Mouse (Mus musculus) kidney, embryonic 14.5 days (tissue): Measurements from ENCODE around the gene Tomm6. TPM values are rescaled to one million over a fixed set of nuclear protein-coding genes. Genes with fewer than 3 reads are reported as not detected.
A peak's percentile ranks its signal among the peaks of the same experiment; 100 is the strongest.

ENCODE experiments used
- ATAC-seq: fragments of 200-750 bp; cut with Nextera tagmentation; 2 replicates; pipeline ENCODE4 v1.8.0; 2017; ENCODE audit warnings: moderate number of reproducible peaks, mild to moderate bottlenecking, moderate TSS enrichment, moderate library complexity; ENCODE audit not compliant: low FRiP score, low TSS enrichment
- H3K27ac ChIP-seq: fragments of 300-500 bp; sonication (generic); 2 replicates; pipeline ENCODE4 v1.5.1; 2014; ENCODE audit warnings: low read depth, mild to moderate bottlenecking, low read length, moderate library complexity, mixed read lengths
- H3K27me3 ChIP-seq: fragments of 300-500 bp; sonication (generic); 2 replicates; pipeline ENCODE4 v1.6.1; 2014; ENCODE audit warnings: mild to moderate bottlenecking, low read length; ENCODE audit not compliant: control insufficient read depth, insufficient read depth
- H3K36me3 ChIP-seq: fragments of 300-500 bp; sonication (generic); 2 replicates; pipeline ENCODE4 v1.6.1; 2014; ENCODE audit warnings: low read length, mixed read lengths; ENCODE audit not compliant: control insufficient read depth, insufficient read depth
- H3K4me1 ChIP-seq: fragments of 300-500 bp; sonication (generic); 2 replicates; pipeline ENCODE4 v1.6.1; 2014; ENCODE audit warnings: low read length, mixed read lengths; ENCODE audit not compliant: control insufficient read depth, insufficient read depth
- H3K4me2 ChIP-seq: fragments of 300-500 bp; sonication (generic); replicated peaks from 2 replicates; pipeline ENCODE4 v1.6.1; 2014; ENCODE audit warnings: low read depth, mild to moderate bottlenecking, low read length
- H3K4me3 ChIP-seq: fragments of 300-500 bp; sonication (generic); 2 replicates; pipeline ENCODE4 v1.5.1; 2014; ENCODE audit warnings: mild to moderate bottlenecking, low read length
- H3K9ac ChIP-seq: fragments of 300-500 bp; sonication (generic); 2 replicates; pipeline ENCODE4 v1.6.1; 2014; ENCODE audit warnings: low read depth, mild to moderate bottlenecking, low read length, moderate library complexity
- H3K9me3 ChIP-seq: fragments of 300-500 bp; sonication (generic); 2 replicates; pipeline ENCODE4 v1.6.1; 2016; ENCODE audit warnings: low read length; ENCODE audit not compliant: control insufficient read depth
- WGBS: fragments of 180-500 bp; shearing (Covaris S2); extraction: QIAGEN DNeasy Blood & Tissue Kit; methylation state at CpG from one replicate; pipeline ENCODE4 v1.1.7; 2014; 5-methylcytosine and 5-hydroxymethylcytosine counted together
- polyA plus RNA-seq: library from polyadenylated mRNA; unstranded; fragments of >200 nt; fragmentation: Nextera tagmentation; extraction: Ambion mirVana; gene quantifications from 2 replicates; pipeline ENCODE4 v1.2.1, GENCODE M21; 2014

The Tomm6 gene
- polyA plus RNA-seq, 1 experiment from 2014 or later, result 415 TPM

- Histone ChIP-seq H3K4me1 (no peaks in the 10 kb centered on the region), H3K9me3 (no peaks in the 10 kb centered on the region), H3K27me3 (no peaks in the 10 kb centered on the region), H3K9ac (no peak overlapping the region), H3K4me2 (no peak overlapping the region), H3K27ac (no peak overlapping the region), H3K4me3 (no peak overlapping the region), H3K36me3 (no peaks in the 10 kb centered on the region)
- ATAC-seq, result no peak
- WGBS, result 68% methylated on average over 22 of the region's 22 CpGs
These were observed 24.8 kb upstream of the Tomm6 start for GRCm38 (mm10) chr17:47712889-47713571.

GRCm38 (mm10) chr17:47711883-47712282 is 23.7 kb upstream of the Tomm6 start:
- Histone ChIP-seq H3K4me2 (no peak overlapping the region), H3K9me3 (no peaks in the 10 kb centered on the region), H3K27ac (no peak overlapping the region), H3K27me3 (no peaks in the 10 kb centered on the region), H3K4me1 (no peaks in the 10 kb centered on the region), H3K9ac (no peak overlapping the region), H3K4me3 (no peak overlapping the region), H3K36me3 (no peaks in the 10 kb centered on the region)
- 74% methylated on average over 6 of the region's 6 CpGs for WGBS
- ATAC-seq, result no peak

- WGBS, result 74% methylated on average over 3 of the region's 3 CpGs
- no peaks in the 10 kb centered on the region for H3K9me3 ChIP-seq
- H3K4me1 ChIP-seq, result no peaks in the 10 kb centered on the region
- no peak overlapping the region for H3K4me2 ChIP-seq
- H3K36me3 ChIP-seq, result no peaks in the 10 kb centered on the region
- H3K9ac ChIP-seq, result no peak overlapping the region
- no peak overlapping the region for H3K27ac ChIP-seq
- no peaks in the 10 kb centered on the region for H3K27me3 ChIP-seq
- H3K4me3 ChIP-seq, result no peak overlapping the region
- ATAC-seq, result no peak
These were observed 21.9 kb upstream of the Tomm6 start for GRCm38 (mm10) chr17:47710036-47710435.

- no peaks in the 10 kb centered on the region for H3K36me3 ChIP-seq
- no peak overlapping the region for H3K4me3 ChIP-seq
- no peaks in the 10 kb centered on the region for H3K9me3 ChIP-seq
- H3K27ac ChIP-seq, result no peak overlapping the region
- H3K27me3 ChIP-seq, result no peaks in the 10 kb centered on the region
- no peaks in the 10 kb centered on the region for H3K4me1 ChIP-seq
- H3K9ac ChIP-seq, result no peak overlapping the region
- 60% methylated on average over 4 of the region's 4 CpGs for WGBS
- no peak overlapping the region for H3K4me2 ChIP-seq
- no peak for ATAC-seq
These were observed 20.8 kb upstream of the Tomm6 start for GRCm38 (mm10) chr17:47708972-47709371.

- H3K4me2 ChIP-seq, result no peak overlapping the region
- no peak overlapping the region for H3K9ac ChIP-seq
- peaks cover 3% of the 10 kb centered on the region; the same call in 1 of the 2 replicates for H3K27me3 ChIP-seq
- H3K36me3 ChIP-seq, result peaks cover 8% of the 10 kb centered on the region; the same call in 1 of the 2 replicates
- peaks cover 3% of the 10 kb centered on the region; the same call in 1 of the 2 replicates for H3K4me1 ChIP-seq
- no peak overlapping the region for H3K4me3 ChIP-seq
- no peaks in the 10 kb centered on the region for H3K9me3 ChIP-seq
- 88% methylated on average over 3 of the region's 3 CpGs for WGBS
- no peak overlapping the region for H3K27ac ChIP-seq
- no peak for ATAC-seq
These were observed 19.8 kb upstream of the Tomm6 start for GRCm38 (mm10) chr17:47707961-47708360.

GRCm38 (mm10) chr17:47706196-47706595 is 18.0 kb upstream of the Tomm6 start:
- no peaks in the 10 kb centered on the region for H3K9me3 ChIP-seq
- peaks cover 20% of the 10 kb centered on the region; the same call in 1 of the 2 replicates for H3K36me3 ChIP-seq
- 57% methylated on average over 1 of the region's 1 CpGs for WGBS
- H3K9ac ChIP-seq, result no peak overlapping the region
- peaks cover 3% of the 10 kb centered on the region; the same call in 1 of the 2 replicates for H3K27me3 ChIP-seq
- H3K4me1 ChIP-seq, result peaks cover 6% of the 10 kb centered on the region; the same call in 1 of the 2 replicates
- H3K4me2 ChIP-seq, result no peak overlapping the region
- H3K27ac ChIP-seq, result no peak overlapping the region
- no peak overlapping the region for H3K4me3 ChIP-seq
- no peak for ATAC-seq

GRCm38 (mm10) chr17:47704692-47705091 is 16.5 kb upstream of the Tomm6 start:
- 84% methylated on average over 4 of the region's 4 CpGs for WGBS
- H3K4me3 ChIP-seq, result no peak overlapping the region
- peaks cover 6% of the 10 kb centered on the region; the same call in 1 of the 2 replicates for H3K4me1 ChIP-seq
- H3K9me3 ChIP-seq, result no peaks in the 10 kb centered on the region
- H3K4me2 ChIP-seq, result no peak overlapping the region
- H3K9ac ChIP-seq, result no peak overlapping the region
- no peak for ATAC-seq
- H3K27me3 ChIP-seq, result peaks cover 3% of the 10 kb centered on the region; the same call in 1 of the 2 replicates
- no peak overlapping the region for H3K27ac ChIP-seq
- peaks cover 20% of the 10 kb centered on the region; the same call in 1 of the 2 replicates for H3K36me3 ChIP-seq

GRCm38 (mm10) chr17:47703556-47703955 is 15.4 kb upstream of the Tomm6 start:
- ATAC-seq, result no peak
- Histone ChIP-seq H3K27me3 (peaks cover 3% of the 10 kb centered on the region; the same call in 1 of the 2 replicates), H3K4me2 (no peak overlapping the region), H3K27ac (no peak overlapping the region), H3K9me3 (no peaks in the 10 kb centered on the region), H3K4me3 (no peak overlapping the region), H3K9ac (0 out of 2 replicates have a peak overlapping the region, but pooled peaks have one; percentile 12), H3K36me3 (peaks cover 20% of the 10 kb centered on the region; the same call in 1 of the 2 replicates), H3K4me1 (peaks cover 6% of the 10 kb centered on the region; the same call in 1 of the 2 replicates)
- WGBS, result 31% methylated on average over 18 of the region's 20 CpGs
